26 mouse cellular contexts compared by ENCODE assay signal in the genomic region with DNA sequence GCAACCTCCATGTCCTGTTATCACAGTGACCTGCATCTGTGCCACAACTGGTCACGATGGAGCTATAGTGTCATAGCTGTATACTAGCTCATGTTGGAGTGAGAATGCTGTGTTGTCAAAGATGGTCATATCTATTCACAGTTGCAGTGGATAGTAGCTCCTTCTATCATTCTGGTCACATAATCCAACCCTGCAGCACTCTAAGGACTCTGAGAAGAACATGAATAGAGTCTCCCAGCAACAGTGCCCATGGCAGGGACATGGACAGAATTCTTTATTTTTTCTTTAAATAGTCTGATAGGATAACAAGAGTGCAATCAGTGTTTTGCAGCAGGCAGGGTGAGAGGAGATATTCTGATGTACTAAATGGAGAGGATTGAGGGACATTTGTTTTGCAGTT.
A peak's percentile ranks its signal among the peaks of the same experiment; 100 is the strongest.
DNase-seq lines count a peak whose midpoint lies in the region; ATAC-seq and TF ChIP-seq lines count a peak whose summit lies in the region.
"Had no signal": no experiment of that assay in that cellular context is flagged by ENCODE, and none has a peak within 500 bp of the region (broad histone marks: within the 10 kb centered on the region; RNA-seq: fewer than 3 reads in every experiment).

No protein-coding gene starts in this region.

- no peaks in the 10 kb centered on the region for H3K9me3 ChIP-seq in forebrain, embryonic 16.5 days (ENCODE audit: control insufficient read depth, low read length)
- no peaks in the 10 kb centered on the region for H3K9me3 ChIP-seq in forebrain, embryonic 10.5 days
- H3K9me3 ChIP-seq in stomach, embryonic 16.5 days (replicated peaks; ENCODE audit: control insufficient read depth, low read length): no peaks in the 10 kb centered on the region
- no peaks in the 10 kb centered on the region for H3K9me3 ChIP-seq in stomach, postnatal 0 days (ENCODE audit: control insufficient read depth, low read length)
- no peaks in the 10 kb centered on the region for H3K9me3 ChIP-seq in midbrain, embryonic 14.5 days (ENCODE audit: control insufficient read depth, low read length)
- H3K9me3 ChIP-seq: embryonic facial prominence, embryonic 10.5 days; kidney, embryonic 15.5 days; limb, embryonic 13.5 days; liver, embryonic 12.5 days had no signal

- no peak overlapping the region for H3K4me3 ChIP-seq in forebrain, embryonic 16.5 days (replicated peaks; ENCODE audit: low read length)
- no peak overlapping the region for H3K4me3 ChIP-seq in forebrain, embryonic 10.5 days
- no peak overlapping the region for H3K4me3 ChIP-seq in stomach, embryonic 16.5 days (replicated peaks; ENCODE audit: low read length)
- no peak overlapping the region for H3K4me3 ChIP-seq in stomach, postnatal 0 days (ENCODE audit: low read depth, low read length)
- no peak overlapping the region for H3K4me3 ChIP-seq in midbrain, embryonic 14.5 days (replicated peaks; ENCODE audit: low read depth, low read length)
- H3K4me3 ChIP-seq: embryonic facial prominence, embryonic 10.5 days; kidney, embryonic 15.5 days; limb, embryonic 13.5 days; liver, embryonic 12.5 days had no signal

- no peak for TF ChIP-seq EP300 in stomach, postnatal 0 days (optimal IDR thresholded peaks at IDR 0.05)

- H3K27me3 ChIP-seq in forebrain, embryonic 16.5 days (replicated peaks; ENCODE audit: control insufficient read depth, insufficient read depth, low read length): no peaks in the 10 kb centered on the region
- H3K27me3 ChIP-seq in forebrain, embryonic 10.5 days (ENCODE audit: poor library complexity, severe bottlenecking): no peaks in the 10 kb centered on the region
- no peaks in the 10 kb centered on the region for H3K27me3 ChIP-seq in stomach, embryonic 16.5 days (ENCODE audit: control insufficient read depth, insufficient read depth, low read length)
- no peaks in the 10 kb centered on the region for H3K27me3 ChIP-seq in stomach, postnatal 0 days (ENCODE audit: control insufficient read depth, insufficient read depth, low read length)
- H3K27me3 ChIP-seq in midbrain, embryonic 14.5 days (ENCODE audit: control insufficient read depth, insufficient read depth, low read length): no peaks in the 10 kb centered on the region
- H3K27me3 ChIP-seq: kidney, embryonic 15.5 days; limb, embryonic 13.5 days; liver, embryonic 12.5 days had no signal

- ATAC-seq in forebrain, embryonic 16.5 days: 0 out of 2 replicates have a peak, but pooled peaks have one; percentile 20
- no peak for ATAC-seq in stomach, embryonic 16.5 days (ENCODE audit: insufficient read depth, low FRiP score)
- ATAC-seq in stomach, postnatal 0 days (ENCODE audit: low FRiP score, low TSS enrichment): no peak
- ATAC-seq in midbrain, embryonic 14.5 days (ENCODE audit: low FRiP score, low TSS enrichment): 0 out of 2 replicates have a peak, but pooled peaks have one; percentile 27
- no peak for ATAC-seq in activated CD4-positive, CD25-positive, alpha-beta regulatory T cell, adult 4 months
- ATAC-seq: CD4-positive, CD25-positive, alpha-beta regulatory T cell, adult 4 months; intestine, postnatal 0 days; liver, embryonic 12.5 days had no signal

- TF ChIP-seq CTCF in stomach, postnatal 0 days (IDR thresholded peaks at IDR 0.05; ENCODE audit: low read depth): no peak

- H3K4me1 ChIP-seq in forebrain, embryonic 16.5 days (replicated peaks; ENCODE audit: control insufficient read depth, insufficient read depth, low read length): no peaks in the 10 kb centered on the region
- H3K4me1 ChIP-seq in forebrain, embryonic 10.5 days: peaks cover 5% of the 10 kb centered on the region
- H3K4me1 ChIP-seq in stomach, embryonic 16.5 days (ENCODE audit: control insufficient read depth, insufficient read depth, low read length): no peaks in the 10 kb centered on the region
- no peaks in the 10 kb centered on the region for H3K4me1 ChIP-seq in stomach, postnatal 0 days (replicated peaks; ENCODE audit: control insufficient read depth, insufficient read depth)
- H3K4me1 ChIP-seq in midbrain, embryonic 14.5 days (ENCODE audit: control insufficient read depth, insufficient read depth, low read length): no peaks in the 10 kb centered on the region
- H3K4me1 ChIP-seq: kidney, embryonic 15.5 days; limb, embryonic 13.5 days; liver, embryonic 12.5 days had no signal

- H3K9ac ChIP-seq in forebrain, embryonic 16.5 days (replicated peaks; ENCODE audit: low read depth, low read length): no peak overlapping the region
- H3K9ac ChIP-seq in stomach, embryonic 16.5 days (ENCODE audit: low read length): no peak overlapping the region
- no peak overlapping the region for H3K9ac ChIP-seq in stomach, postnatal 0 days (ENCODE audit: low read length)
- no peak overlapping the region for H3K9ac ChIP-seq in midbrain, embryonic 14.5 days (replicated peaks; ENCODE audit: low read length)
- H3K9ac ChIP-seq: kidney, embryonic 15.5 days; limb, embryonic 13.5 days; liver, embryonic 12.5 days had no signal

- intact Hi-C loops in left cerebral cortex, postnatal 25 days (cut with DNase I): no loop called here

- no peak overlapping the region for H3K27ac ChIP-seq in forebrain, embryonic 16.5 days (ENCODE audit: low read length)
- H3K27ac ChIP-seq in forebrain, embryonic 10.5 days: no peak overlapping the region
- H3K27ac ChIP-seq in stomach, embryonic 16.5 days (ENCODE audit: low read length): 0 out of 2 replicates have a peak overlapping the region, but pooled peaks have one; percentile 3
- H3K27ac ChIP-seq in stomach, postnatal 0 days (replicated peaks): no peak overlapping the region
- no peak overlapping the region for H3K27ac ChIP-seq in midbrain, embryonic 14.5 days (replicated peaks; ENCODE audit: low read depth, low read length)
- H3K27ac ChIP-seq: embryonic facial prominence, embryonic 10.5 days; kidney, embryonic 15.5 days; limb, embryonic 13.5 days; liver, embryonic 12.5 days had no signal

- DNase-seq in forebrain, embryonic 10.5 days (ENCODE audit: extremely low spot score, low spot score): no peak
- no peak for DNase-seq in stomach, postnatal 0 days (ENCODE audit: low spot score)
- peak; percentile 44 for DNase-seq in midbrain, embryonic 14.5 days
- no peak for DNase-seq in cerebellum, postnatal 14 days
- no peak for DNase-seq in left cerebral cortex, postnatal 25 days (ENCODE audit: low spot score in 2 of 2)
- DNase-seq: adrenal gland, postnatal 25 days; cerebellum, adult 11 months; cerebellum, adult 9-11 months; gastrocnemius, postnatal 25 days; kidney, postnatal 36 days; layer of hippocampus, postnatal 36 days; lung, adult 2 months; lung, postnatal 14 days; right cerebral cortex, adult 18-20 months; right cerebral cortex, postnatal 4 days; thymus, adult 18-20 months; thymus, postnatal 36 days had no signal

- H3K4me2 ChIP-seq in forebrain, embryonic 16.5 days (ENCODE audit: low read length): no peak overlapping the region
- H3K4me2 ChIP-seq in stomach, embryonic 16.5 days (ENCODE audit: low read depth, low read length): no peak overlapping the region
- H3K4me2 ChIP-seq in stomach, postnatal 0 days (replicated peaks; ENCODE audit: low read depth): no peak overlapping the region
- H3K4me2 ChIP-seq in midbrain, embryonic 14.5 days (ENCODE audit: low read length): no peak overlapping the region
- H3K4me2 ChIP-seq: kidney, embryonic 15.5 days; limb, embryonic 13.5 days; liver, embryonic 12.5 days had no signal

- 85% methylated on average over 1 of the region's 1 CpGs for whole genome bisulfite sequencing in forebrain, embryonic 16.5 days
- 94% methylated on average over 1 of the region's 1 CpGs for whole genome bisulfite sequencing in forebrain, embryonic 10.5 days
- WGBS in stomach, embryonic 16.5 days: 87% methylated on average over 1 of the region's 1 CpGs
- WGBS in stomach, postnatal 0 days: 100% methylated on average over 1 of the region's 1 CpGs
- 80% methylated on average over 1 of the region's 1 CpGs for WGBS in midbrain, embryonic 14.5 days

- no peaks in the 10 kb centered on the region for H3K36me3 ChIP-seq in forebrain, embryonic 16.5 days (ENCODE audit: control insufficient read depth, insufficient read depth)
- H3K36me3 ChIP-seq in forebrain, embryonic 10.5 days (replicated peaks): no peaks in the 10 kb centered on the region
- H3K36me3 ChIP-seq in stomach, embryonic 16.5 days (ENCODE audit: control insufficient read depth, insufficient read depth, low read length): no peaks in the 10 kb centered on the region
- H3K36me3 ChIP-seq in stomach, postnatal 0 days (ENCODE audit: control insufficient read depth, insufficient read depth, low read length): no peaks in the 10 kb centered on the region
- no peaks in the 10 kb centered on the region for H3K36me3 ChIP-seq in midbrain, embryonic 14.5 days (ENCODE audit: control insufficient read depth, insufficient read depth, low read length)
- H3K36me3 ChIP-seq: embryonic facial prominence, embryonic 10.5 days; kidney, embryonic 15.5 days; limb, embryonic 13.5 days; liver, embryonic 12.5 days had no signal

Comparison
In these comparisons a context has a peak if more than half of its experiments do, and no peak if none do; other contexts are left out.
1. ATAC-seq: peak in forebrain, embryonic 16.5 days (single experiment) and midbrain, embryonic 14.5 days (single experiment); none in stomach, embryonic 16.5 days (single experiment), stomach, postnatal 0 days (single experiment) and activated CD4-positive, CD25-positive, alpha-beta regulatory T cell, adult 4 months (single experiment).